Mouse (Mus musculus): ENCODE data around the gene Nupr1l. TPM values are rescaled to one million over a fixed set of nuclear protein-coding genes. Genes with fewer than 3 reads are reported as not detected.
A peak's percentile ranks its signal among the peaks of the same experiment; 100 is the strongest.
"Not testable (repeated sequence)": the region's sequence is repeated elsewhere in the genome, so short reads cannot be mapped to it uniquely, and the experiment has no call there.

The Nupr1l gene
- total RNA-seq (2021), result 1 to 10 TPM; 1.1 to 1.5 TPM

GRCm38 (mm10) chr5:129908242-129908965 lies at the start of gene Nupr1l:
Gene Nupr1l (plus strand): TSS chr5:129908540.
- DNase-seq (ENCODE audit: low spot score), result peak; percentile 79
- intact Hi-C loops (cut with DNase I), result no loop called here

- no peak for DNase-seq (ENCODE audit: low spot score)
- intact Hi-C loops (cut with DNase I), result no loop called here
These were observed 46.0 kb upstream of the Nupr1l start for GRCm38 (mm10) chr5:129862325-129862724.

DNA sequence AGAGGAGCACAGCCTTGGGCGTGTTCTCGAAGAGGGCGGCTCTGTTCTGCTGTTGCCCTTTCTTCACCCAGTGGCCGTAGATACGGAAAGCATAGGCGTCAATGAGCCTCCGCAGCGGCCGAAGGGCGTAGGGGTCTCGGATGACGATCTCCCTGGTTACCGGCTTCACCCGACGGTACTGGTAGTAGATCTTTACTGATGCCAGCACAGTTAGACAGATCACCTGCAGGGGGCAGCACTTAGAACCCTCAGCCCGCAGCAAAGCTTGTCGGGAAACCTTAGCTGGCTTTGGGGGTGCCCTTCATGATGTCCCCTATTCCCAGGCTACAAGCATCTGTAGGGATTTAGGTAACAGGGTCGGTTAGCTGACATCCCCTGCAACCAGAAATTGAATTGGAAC lies 43.9 kb upstream of the Nupr1l start:
- DNase-seq (ENCODE audit: low spot score), result no peak
- intact Hi-C loops (cut with DNase I), result no loop called here

GRCm38 (mm10) chr5:129865841-129866240 lies 42.5 kb upstream of the Nupr1l start:
- DNase-seq (ENCODE audit: low spot score), result no peak
- intact Hi-C loops (cut with DNase I), result no loop called here

GRCm38 (mm10) chr5:129869238-129869995 lies 38.9 kb upstream of the Nupr1l start:
- intact Hi-C loops (cut with DNase I), result no loop called here
- DNase-seq (ENCODE audit: low spot score), result no peak

DNA sequence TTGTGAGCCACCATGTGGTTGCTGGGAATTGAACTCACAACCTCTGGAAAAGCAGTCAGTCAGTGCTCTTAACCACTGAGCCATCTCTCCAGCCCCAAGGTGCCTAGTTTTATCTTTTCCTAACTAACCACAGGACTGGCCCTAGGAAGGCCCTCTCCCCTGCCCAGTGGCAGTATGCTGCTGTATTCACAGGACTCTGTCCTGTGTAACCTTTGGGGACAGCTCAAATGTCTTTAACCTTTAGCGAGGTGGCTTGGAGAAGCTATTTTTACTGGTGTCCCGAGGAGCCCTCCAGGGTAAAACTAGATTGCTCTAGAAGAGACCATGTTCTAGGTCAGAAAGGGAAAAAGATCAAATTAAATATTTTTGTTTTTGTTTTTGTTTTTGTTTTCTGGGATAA lies 37.1 kb upstream of the Nupr1l start:
- intact Hi-C loops (cut with DNase I), result no loop called here
- no peak for DNase-seq (ENCODE audit: low spot score)

DNA sequence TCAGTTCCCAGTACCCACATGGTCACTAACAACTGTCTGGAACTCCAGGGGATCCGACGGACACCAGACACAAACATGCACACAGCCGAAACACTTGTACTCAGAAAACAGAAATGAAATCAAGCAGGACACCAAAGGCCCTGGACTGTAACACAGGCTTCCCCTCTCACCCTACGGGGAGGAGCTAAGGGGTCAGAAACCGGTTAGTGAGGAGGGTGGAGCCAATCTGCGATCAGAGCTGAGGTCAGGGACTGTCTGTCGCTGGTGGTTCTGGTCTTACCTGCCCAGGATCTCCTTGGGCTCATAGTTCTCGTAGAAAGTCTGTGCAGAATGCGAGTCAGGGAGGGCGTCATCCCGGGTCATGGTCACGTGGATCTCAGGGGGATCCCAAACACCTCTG lies 34.4 kb upstream of the Nupr1l start:
- intact Hi-C loops (cut with DNase I), result no loop called here
- DNase-seq (ENCODE audit: low spot score), result no peak

GRCm38 (mm10) chr5:129875098-129875497 lies 33.2 kb upstream of the Nupr1l start:
- intact Hi-C loops (cut with DNase I), result loop anchor here (5.0 kb wide), 1 partner anchor 263 kb away; no protein-coding TSS in a partner anchor
- no peak for DNase-seq (ENCODE audit: low spot score)

DNA sequence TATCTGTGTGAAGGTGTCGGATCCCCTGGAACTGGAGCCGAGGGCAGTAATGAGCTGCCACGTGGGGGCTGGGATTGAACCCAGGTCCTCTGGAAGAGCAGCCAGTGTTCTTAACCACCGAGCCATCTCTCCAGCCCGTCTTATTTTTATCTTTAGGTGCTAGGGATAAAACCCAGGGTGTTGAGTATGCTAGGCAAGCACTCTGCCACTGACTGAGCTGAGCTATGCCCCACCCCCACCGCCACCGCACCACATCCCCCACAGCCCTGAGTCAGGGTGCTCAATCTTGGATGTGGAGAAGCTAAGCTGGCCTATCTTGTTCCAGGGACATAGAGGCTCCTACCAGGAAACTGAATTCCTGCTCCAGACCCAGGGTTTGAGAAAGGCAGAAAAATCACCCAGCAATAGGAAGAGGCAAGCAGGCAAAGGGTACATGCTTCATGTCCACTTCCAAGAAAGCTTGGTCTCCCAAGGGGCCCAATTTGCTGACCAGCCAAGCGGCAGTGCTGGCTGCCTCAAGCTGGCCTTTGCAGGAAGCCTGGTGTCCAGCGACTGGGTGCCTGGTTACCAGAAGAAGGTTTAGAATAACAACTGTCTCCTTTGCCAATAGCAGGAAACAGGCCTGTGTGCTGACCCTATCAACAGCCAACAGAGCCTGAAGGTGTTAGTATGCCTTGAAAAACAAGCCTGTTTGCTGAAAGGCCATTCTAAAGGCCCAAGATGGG lies 30.4 kb upstream of the Nupr1l start:
- peak; percentile 27 for DNase-seq (ENCODE audit: low spot score)
- intact Hi-C loops (cut with DNase I), result loop anchor here (5.0 kb wide), 1 partner anchor 266 kb away; no protein-coding TSS in a partner anchor

DNA sequence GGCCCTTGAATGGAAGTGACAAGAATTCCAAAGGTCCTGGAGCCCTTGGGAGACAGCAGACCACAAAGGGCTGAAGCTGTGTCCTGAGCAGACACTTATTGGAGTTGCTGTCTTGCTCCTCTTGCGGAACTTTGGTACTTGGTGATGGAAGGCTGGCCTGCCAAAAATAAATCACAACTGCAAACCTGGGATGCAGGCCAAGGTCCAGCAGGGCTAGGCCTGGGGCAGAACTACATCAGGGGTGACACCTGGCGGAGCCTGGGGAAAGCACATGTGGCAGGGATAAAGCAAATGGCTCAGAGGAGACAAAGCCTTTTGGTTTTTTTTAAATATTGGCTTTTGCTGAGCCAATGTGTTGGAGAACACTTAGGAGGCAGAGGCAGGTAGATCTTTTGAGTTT lies 29.4 kb upstream of the Nupr1l start:
- peak; percentile 61 for DNase-seq (ENCODE audit: low spot score)
- intact Hi-C loops (cut with DNase I), result loop anchor here (5.0 kb wide), 1 partner anchor 267 kb away; no protein-coding TSS in a partner anchor

- DNase-seq (ENCODE audit: low spot score), result no peak
- intact Hi-C loops (cut with DNase I), result loop anchor here (5.0 kb wide), 1 partner anchor 268 kb away; no protein-coding TSS in a partner anchor
These were observed 28.5 kb upstream of the Nupr1l start for GRCm38 (mm10) chr5:129879888-129880287.

DNA sequence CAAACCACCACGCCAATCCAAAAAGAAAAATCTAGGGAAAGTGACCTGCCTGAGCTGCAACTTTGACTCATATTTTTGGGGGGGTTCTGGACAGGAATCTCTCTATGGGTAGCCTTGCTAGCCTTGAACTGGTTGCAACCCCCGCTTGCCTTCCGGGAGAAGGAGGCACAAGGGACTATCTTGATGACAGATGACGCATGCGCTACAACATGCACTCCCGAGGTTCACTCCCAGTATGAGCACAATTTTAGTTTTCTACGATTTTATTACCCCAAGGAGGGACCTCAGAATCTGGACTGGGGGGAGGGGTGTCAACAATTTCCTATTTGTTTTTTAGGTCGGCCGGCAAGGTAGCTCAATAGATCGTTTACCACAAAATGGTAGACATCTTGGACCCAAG lies 22.1 kb upstream of the Nupr1l start:
- DNase-seq (ENCODE audit: low spot score), result no peak
- intact Hi-C loops (cut with DNase I), result loop anchor here (2.0 kb wide), 1 partner anchor 215 kb away; the partner anchor contains the start of gene Zfp11

- intact Hi-C loops (cut with DNase I), result loop anchor here (2.0 kb wide), 1 partner anchor 216 kb away; the partner anchor contains the start of gene Zfp11
- peak; percentile 94 for DNase-seq (ENCODE audit: low spot score)
These were observed 21.3 kb upstream of the Nupr1l start, which contains the start of gene Chchd2 for GRCm38 (mm10) chr5:129886911-129887636. Gene Chchd2 (minus strand): TSS chr5:129887470.

- intact Hi-C loops (cut with DNase I); DNase-seq (ENCODE audit: low spot score): not testable (repeated sequence)
These were observed 17.9 kb upstream of the Nupr1l start for GRCm38 (mm10) chr5:129890390-129890789.

GRCm38 (mm10) chr5:129895198-129896088 lies 12.9 kb upstream of the Nupr1l start, which contains the start of gene Zbed5:
Gene Zbed5 (plus strand): TSS chr5:129895723.
- peak; percentile 82 for DNase-seq (ENCODE audit: low spot score)
- intact Hi-C loops (cut with DNase I), result no loop called here

DNA sequence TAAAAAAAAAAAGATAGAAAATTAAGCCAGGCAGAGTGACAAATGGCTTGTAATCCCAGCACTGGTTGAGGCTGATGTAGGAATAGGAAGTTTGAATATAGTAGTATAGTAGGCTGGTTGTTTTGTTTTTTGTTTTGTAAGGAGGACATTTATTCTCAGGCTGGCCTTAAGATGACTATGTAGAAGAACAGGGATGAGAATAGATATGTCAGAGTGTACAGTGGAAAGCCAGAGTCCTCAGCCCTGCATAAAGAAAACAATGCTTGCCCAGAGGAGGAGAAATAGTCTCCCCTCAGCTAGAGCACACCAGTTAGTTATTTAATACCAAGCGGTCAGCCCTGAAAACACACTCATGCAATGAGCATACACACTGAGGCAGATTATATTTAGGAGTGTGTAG lies 9.9 kb upstream of the Nupr1l start, which contains the start of gene Phkg1:
TSS of gene Phkg1 (minus strand) at position 101 of the 400 bp plus-strand sequence.
- DNase-seq (ENCODE audit: low spot score), result no peak
- intact Hi-C loops (cut with DNase I), result no loop called here

DNA sequence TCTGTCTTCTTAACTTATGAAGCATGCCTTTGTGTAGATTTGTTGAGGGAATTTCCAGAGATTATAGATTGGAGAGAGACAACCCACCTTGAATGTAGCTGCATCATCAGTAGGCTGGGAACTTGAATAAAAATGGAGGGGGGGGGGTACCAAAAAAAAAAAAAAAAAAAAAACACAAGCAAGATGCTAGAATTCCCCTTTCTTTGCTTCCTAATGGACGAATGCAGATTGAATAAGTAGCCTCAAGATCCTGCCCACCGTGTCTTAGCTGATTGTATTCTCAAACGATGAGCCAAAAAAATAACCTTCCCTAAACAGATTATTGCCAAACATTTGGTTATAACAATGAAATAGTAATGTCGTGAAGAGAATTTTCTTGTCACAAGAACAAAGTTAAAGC lies 565 bp upstream of the Nupr1l start:
- intact Hi-C loops (cut with DNase I), result no loop called here

GRCm38 (mm10) chr5:129909147-129909546 lies 807 bp downstream of the Nupr1l start:
- DNase-seq (ENCODE audit: low spot score), result no peak
- intact Hi-C loops (cut with DNase I), result no loop called here

More for the DNA sequence above, 565 bp upstream of the Nupr1l start:
- no peak for DNase-seq (ENCODE audit: low spot score)

Data from heart, postnatal 25 days (tissue).